Mouse (Mus musculus) frontal cortex, adult (tissue): ENCODE results near the gene D10Wsu102e.
"Not testable (repeated sequence)": the region's sequence is repeated elsewhere in the genome, so short reads cannot be mapped to it uniquely, and the experiment has no call there.

ENCODE experiments used
- ATAC-seq: cut with Nextera tagmentation; 2 replicates; pipeline ENCODE4 v1.9.2; 2017; ENCODE audit warnings: mild to moderate bottlenecking, moderate library complexity, mixed read lengths; ENCODE audit not compliant: low TSS enrichment

D10Wsu102e gene

GRCm38 (mm10) chr10:83385330-83385910 lies 25.4 kb downstream of the D10Wsu102e start:
- ATAC-seq = no peak

DNA sequence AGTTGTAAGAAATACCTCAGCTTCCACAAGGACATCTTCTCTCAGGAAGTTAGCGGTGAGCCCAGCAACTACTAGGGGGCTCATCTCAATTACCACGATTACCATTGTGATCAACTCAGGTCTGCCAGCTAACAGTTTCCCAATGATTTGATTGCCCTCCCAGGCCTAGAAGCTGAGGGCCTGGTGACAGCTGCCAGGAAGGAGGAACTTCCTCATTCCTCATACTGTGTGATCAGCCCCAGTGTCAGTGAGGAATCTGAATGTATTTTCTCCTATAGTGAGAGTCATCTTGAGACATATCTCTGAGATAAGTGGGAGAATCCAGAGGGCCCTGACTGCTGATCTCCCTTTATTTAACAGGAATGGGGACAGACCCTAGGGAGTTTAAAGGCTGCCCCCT lies 37.3 kb downstream of the D10Wsu102e start:
- ATAC-seq = no peak

DNA sequence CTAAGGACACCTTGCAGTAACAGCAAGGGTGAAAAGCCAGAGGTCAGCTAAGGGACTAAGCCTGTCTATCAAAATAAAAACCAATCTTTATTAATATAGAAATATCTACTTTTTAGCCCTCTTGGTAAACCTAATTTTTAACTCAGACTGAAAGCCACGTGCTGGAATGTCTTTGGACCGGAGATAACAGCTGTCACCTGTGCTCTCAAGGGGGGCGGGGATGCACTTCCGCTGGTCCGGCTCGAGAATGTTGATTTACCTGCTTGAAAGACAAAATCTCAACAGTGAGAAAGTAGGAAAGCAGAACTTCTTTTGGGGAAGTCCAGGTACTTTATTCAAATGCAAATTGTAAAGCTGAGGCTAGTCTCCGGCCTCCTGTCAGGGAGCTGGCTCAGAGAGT lies 40.9 kb downstream of the D10Wsu102e start:
- not testable (repeated sequence) for ATAC-seq

GRCm38 (mm10) chr10:83405031-83405430 lies 45.0 kb downstream of the D10Wsu102e start:
- no peak for ATAC-seq

GRCm38 (mm10) chr10:83405711-83406110 lies 45.7 kb downstream of the D10Wsu102e start:
- ATAC-seq = no peak

DNA sequence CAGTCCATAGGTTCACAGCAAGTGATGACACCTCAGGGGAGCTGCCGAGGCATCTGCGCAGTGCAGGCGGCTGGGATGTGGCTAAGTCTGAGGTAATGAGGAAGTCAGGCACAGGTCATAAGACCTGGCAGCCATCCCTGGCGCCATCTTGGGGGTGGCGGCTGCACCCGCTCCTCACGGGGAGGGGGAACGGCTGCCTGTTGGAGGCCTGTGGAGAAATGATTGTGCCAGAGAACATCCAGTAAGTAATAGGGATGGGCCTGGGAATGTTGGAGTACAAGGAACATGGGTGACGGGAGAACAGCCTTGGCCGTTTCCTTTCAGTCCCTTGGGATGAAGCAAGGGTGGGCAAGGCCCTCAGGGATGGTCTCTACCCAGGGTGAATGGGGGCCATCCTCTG lies 47.1 kb downstream of the D10Wsu102e start:
- no peak for ATAC-seq

DNA sequence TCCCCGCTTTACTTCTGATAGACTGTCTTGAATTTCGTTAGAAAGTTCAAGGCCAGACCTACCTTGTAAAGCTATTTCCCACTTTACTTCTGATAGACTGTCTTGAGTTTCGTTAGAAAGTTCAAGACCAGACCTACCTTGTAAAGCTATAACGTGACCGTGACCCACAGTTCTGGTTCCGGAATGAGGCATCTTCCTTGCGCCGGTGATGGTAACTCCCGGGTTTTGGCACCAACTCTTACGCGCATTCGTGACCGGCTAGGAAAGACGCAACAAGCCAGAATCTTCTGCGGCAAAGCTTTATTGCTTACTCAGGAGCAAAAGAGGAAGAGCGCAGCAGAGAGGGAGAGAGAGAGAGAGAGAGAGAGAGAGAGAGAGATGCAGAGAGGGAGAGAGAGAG lies 58.4 kb downstream of the D10Wsu102e start:
- ATAC-seq = not testable (repeated sequence)

DNA sequence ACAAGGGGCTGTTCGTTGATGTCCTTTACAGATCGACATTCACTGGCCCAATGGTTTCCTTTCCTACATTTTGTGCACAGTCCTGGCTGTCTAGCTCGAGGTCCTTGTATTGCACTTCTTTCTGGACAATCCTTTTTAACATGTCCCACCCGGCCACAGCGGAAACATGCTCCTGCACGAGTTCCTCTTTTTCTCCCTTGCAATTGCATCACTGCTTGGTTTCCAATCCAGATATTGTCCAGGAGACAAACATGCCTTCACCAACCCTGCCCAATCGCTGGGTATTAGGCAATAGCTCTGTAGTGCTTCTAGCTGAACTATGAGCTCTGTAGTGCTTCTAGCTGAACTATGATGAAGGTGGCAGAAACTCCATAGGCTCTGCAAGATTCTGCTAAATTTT lies 88.6 kb downstream of the D10Wsu102e start:
- ATAC-seq = no peak

- ATAC-seq = no peak
Observed at GRCm38 (mm10) chr10:83457531-83457930, 97.5 kb downstream of the D10Wsu102e start.

- no peak for ATAC-seq
Observed at GRCm38 (mm10) chr10:83475226-83475625, 115.2 kb downstream of the D10Wsu102e start.

GRCm38 (mm10) chr10:83477286-83477685 lies 117.3 kb downstream of the D10Wsu102e start:
- ATAC-seq = no peak

GRCm38 (mm10) chr10:83490506-83490905 lies 130.5 kb downstream of the D10Wsu102e start:
- ATAC-seq = no peak

- ATAC-seq = no peak
Observed at GRCm38 (mm10) chr10:83497321-83497720, 137.3 kb downstream of the D10Wsu102e start.

GRCm38 (mm10) chr10:83508962-83509660 lies 149.1 kb downstream of the D10Wsu102e start:
- peak; percentile 34; the same call in 1 of the 2 replicates for ATAC-seq

GRCm38 (mm10) chr10:83511304-83511703 lies 151.3 kb downstream of the D10Wsu102e start:
- ATAC-seq = no peak

GRCm38 (mm10) chr10:83513736-83514135 lies 153.7 kb downstream of the D10Wsu102e start:
- ATAC-seq = no peak

DNA sequence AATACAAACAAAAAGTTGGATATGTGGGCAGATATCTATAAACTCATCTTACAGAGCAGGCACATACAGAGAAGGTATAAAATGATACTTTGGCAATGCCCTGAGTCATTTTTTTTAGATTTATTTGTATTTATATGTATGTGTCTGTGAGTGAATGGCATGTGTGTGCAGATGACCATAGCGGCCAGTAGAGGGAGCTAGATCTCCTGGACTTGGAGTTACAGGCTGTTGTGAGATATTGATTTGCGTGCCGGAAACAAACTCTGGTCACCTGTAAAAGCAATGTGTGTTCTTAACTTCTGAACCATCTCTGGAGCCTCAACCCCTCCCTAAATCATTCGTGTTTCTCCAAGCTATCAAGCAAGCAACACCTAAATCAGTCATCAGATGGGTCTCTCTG lies 161.0 kb downstream of the D10Wsu102e start:
- ATAC-seq = no peak

DNA sequence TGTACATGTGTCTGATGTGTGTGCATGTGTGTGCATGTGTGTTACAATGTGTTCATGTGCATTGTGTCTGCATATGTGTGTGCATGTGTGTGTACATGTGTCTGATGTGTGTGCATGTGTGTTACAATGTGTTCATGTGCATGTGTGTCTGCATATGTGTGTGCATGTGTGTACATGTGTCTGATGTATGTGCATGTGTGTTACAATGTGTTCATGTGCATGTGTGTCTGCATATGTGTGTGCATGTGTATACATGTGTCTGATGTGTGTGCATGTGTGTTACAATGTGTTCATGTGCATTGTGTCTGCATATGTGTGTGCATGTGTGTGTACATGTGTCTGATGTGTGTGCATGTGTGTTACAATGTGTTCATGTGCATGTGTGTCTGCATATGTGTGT lies 164.2 kb downstream of the D10Wsu102e start:
- not testable (repeated sequence) for ATAC-seq

- ATAC-seq = no peak
Observed at GRCm38 (mm10) chr10:83530384-83530967, 170.5 kb downstream of the D10Wsu102e start.

DNA sequence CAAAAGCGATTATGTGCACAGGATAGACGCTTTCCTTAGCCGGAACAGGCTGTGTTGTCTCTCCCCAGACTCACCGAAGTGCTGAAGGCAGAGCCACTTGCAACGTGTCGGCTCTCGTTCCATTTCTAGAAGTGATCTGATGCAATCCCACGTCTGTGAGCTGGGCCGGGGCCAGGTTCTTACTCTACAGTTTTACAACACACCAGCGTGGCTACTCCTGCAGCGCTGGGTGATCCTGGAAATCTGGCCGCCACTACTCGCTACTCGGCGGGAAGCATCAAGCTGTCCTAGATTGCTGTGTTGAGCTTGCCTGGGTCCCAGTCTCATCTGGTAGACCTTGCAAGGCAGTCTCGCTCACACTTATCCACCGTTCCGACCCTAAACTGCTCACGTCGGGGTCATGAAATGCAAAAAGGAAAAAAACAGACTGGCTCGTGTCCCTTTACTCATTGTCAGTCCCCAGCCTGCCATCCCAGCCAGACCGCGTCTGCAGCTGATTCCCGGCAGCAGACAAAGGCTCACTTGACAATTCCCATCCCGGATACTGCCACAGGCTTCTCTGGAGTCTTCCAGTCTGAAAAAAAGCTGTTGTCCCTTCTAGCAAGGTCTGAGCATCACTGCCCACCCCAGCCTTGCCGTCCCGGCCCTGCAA lies 173.4 kb downstream of the D10Wsu102e start:
- peak; percentile 91 for ATAC-seq

- peak; percentile 60 for ATAC-seq
Observed at GRCm38 (mm10) chr10:83533910-83534283, 173.9 kb downstream of the D10Wsu102e start, which contains the start of gene Aldh1l2. Gene Aldh1l2, minus strand, starts transcription at chr10:83534140.

DNA sequence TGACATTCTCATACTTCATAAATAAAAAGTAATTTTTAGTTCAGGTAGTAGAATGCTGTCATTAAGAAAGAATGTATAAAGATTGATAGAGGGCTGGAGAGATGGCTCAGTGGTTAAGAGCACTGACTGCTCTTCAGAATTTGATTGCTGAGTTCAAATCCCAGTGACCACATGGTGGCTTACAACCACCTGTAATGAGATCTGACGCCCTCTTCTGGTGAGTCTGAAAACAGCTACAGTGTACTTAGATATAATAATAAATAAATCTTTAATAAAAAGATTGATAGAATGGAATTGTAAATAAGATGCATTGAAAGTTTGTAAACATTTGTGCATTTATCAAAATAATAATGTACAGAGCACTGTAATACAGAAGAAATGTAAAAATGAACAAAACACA lies 176.4 kb downstream of the D10Wsu102e start:
- ATAC-seq = no peak
